Mouse (Mus musculus): ENCODE measurements around the gene Ift172. TPM values are rescaled to one million over a fixed set of nuclear protein-coding genes. Genes with fewer than 3 reads are reported as not detected.

The Ift172 gene
- 15.1 TPM for total RNA-seq (2023)

GRCm38 (mm10) chr5:31290521-31291360 is at the start of gene Ift172:
Ift172 (minus strand) TSS chr5:31291116.

DNA sequence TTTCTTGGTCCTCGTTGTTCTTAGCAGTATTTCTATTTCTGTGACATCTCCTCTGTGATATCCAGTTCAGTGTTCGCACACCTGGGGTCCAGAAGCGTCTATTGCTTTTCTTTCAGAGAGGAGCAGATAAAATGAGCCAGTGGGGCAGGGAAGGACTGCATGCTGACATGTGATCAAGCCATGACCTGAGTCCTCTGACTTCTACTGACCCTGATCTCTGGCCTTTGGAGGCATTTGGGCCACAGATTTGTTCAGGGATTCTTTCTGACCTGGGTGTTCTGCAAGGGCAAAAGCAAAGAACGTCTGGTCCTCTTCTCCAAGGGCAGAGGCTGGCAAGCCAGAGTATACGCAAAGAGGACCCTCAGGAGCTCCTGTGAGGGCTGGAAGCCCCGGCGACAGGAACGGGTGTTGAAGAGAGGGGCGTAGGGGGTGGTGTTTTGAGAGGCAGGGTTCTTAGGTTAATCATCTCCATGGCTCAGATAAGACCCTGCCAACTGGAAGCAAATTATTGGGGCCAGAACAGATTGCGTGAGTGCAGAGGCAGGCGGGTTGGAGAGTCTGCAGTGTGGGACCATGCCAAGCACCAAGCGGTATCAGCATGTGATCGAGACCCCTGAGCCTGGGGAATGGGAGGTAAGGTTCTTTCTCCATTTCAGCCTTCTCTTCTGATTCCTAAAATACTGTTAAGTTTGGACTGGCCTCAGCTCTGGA is 6.3 kb upstream of the Ift172 start, which contains the start of gene Gckr:
TSS of gene Gckr (plus strand) at position 397 of the 711 bp plus-strand sequence.

DNA sequence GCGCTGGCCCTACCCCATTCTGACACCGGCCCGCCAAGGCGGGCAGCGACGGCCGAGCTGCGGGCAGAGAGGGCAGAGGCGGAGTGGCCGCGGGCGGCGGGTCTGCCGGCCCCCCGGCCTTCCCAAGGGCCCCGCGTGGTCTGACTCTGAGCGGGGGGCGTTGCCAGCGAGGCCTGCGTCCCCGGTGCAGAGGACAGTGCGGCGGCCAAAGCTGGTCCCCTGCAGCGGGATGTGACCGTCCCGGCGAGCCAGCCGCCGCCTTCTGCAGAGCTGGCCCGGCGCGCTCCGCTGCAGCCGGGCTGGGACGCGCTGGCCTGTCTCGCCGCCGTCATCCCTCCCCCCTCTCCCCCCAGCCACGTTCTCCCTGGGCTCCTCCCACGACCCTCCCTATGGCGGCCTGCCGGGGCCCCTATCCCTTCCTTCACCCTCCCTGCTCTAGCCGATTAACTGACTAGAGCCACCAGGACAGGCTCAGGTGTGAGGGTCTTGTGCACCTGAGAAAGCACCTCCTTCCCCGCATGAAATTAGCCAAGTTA is 4.8 kb upstream of the Ift172 start, which contains the start of gene Fndc4:
TSS of gene Fndc4 (minus strand) at position 475 of the 536 bp plus-strand sequence.

GRCm38 (mm10) chr5:31251541-31252101 is 39.3 kb downstream of the Ift172 start, which contains the start of gene Krtcap3:
Krtcap3 (plus strand) TSS chr5:31251691.

DNA sequence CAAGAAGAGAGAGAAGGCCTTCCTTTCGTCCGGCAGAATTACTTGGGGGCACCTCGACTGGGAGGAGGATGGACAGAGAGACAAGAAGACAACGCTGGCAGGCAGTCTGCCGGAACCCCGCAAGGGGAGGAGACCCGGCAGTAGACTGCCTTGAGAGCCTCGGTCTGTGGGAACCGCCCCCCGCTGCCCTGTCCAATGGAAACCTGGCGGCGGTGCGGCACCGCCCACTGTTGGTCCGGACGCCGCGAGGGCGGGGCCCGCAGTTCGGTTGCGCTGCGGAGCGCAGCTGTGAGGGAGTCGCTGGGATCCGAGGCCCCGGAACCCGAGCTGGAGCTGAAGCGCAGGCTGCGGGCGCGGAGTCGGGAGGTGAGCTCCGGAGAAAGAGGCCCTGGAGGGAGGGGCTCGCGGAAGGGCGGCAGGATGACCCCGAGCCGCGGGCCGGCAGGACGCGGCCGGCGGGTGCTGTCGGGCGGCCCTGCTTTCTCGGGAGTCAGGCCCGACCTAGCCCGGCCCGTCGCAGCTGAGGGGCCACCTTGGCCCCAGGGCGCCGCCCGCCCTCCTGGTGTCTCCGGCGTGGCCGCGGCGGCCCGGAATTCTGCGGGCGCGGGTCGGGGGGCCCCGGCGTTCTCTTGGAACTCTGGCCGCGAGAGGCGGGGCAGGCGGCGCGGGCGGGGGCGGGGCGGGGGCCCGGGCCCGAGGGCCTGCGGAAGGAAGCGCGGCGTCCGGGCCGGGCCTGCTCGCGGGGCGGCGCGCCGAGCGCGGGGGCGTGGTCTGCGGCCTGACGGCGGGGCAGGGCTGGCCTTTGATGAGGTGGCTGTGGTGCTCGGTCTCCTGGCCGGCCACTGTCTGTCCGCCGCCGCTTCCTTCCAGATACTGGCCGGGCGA is 50.0 kb downstream of the Ift172 start, which contains the start of the genes Nrbp1 and Gm9970:
TSS of gene Nrbp1 (plus strand) at position 228 of the 885 bp plus-strand sequence.
TSS of gene Gm9970 (minus strand) at position 596 of the 885 bp plus-strand sequence.

DNA sequence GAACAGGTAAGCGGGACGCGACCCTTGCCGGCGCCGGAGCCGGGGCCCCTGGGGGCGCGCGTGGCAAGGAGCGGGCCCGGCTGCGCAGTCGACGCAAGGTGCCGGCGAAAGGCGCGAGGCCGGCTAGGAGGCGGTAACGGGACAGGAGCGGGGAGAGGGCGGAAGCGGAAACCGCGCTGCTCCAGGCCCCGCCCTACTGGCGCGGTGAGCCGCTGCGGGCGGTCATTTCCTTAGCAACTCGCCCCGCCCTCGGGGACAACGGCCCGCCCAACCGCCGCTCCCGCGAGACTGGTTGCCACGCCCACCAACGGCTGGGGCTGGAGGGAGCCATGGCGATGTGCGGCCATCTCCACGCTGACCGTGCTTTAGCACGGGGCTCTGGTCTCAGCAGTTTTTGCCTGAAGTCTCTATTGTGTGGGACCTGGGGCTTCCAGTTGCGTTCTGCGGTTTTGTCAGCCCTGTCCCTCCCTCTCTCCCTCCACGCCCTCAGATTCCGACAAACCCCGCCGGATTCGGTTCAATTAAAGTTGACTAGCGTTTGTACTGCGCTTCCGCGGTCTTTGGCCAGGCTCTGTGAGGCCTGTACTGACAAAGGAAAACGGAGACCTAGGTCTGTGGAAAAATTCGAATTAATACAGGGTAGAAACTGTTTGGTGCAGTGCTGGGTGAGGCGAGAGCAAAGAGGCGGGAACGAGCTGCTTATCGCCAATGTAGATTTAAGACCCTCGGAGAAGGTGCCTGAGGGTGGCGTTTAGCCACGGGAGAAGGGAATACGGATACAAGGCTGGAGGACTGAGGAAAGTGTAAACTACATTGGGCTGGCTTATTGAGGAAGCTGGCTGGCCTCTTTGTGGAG is 70.2 kb downstream of the Ift172 start, which contains the start of gene Ppm1g:
TSS of gene Ppm1g (minus strand) at position 240 of the 856 bp plus-strand sequence.

Other genes with a start within 250 kb of the Ift172 start
- 32.9 TPM for gene Atraid, start 242.8 kb downstream of the Ift172 start, total RNA-seq (2023)
- gene Slc5a6, start 242.2 kb downstream of the Ift172 start, total RNA-seq (2023), result 9.5 TPM
- gene Cad, start 236.3 kb downstream of the Ift172 start, total RNA-seq (2023), result 50.3 TPM
- gene Dnajc5g, start 184.8 kb downstream of the Ift172 start, total RNA-seq (2023), result not detected
- 1.3 TPM for gene Slc30a3, start 182.9 kb downstream of the Ift172 start, total RNA-seq (2023)
- not detected for gene Trim54, start 174.4 kb downstream of the Ift172 start, total RNA-seq (2023)
- not detected for gene Ucn, start 152.3 kb downstream of the Ift172 start, total RNA-seq (2023)
- 18.9 TPM for gene Mpv17, start 136.9 kb downstream of the Ift172 start, total RNA-seq (2023)
- 5.2 TPM for gene Gm29609, start 111.2 kb downstream of the Ift172 start, total RNA-seq (2023)
- 168 TPM for gene Gtf3c2, start 111.0 kb downstream of the Ift172 start, total RNA-seq (2023)
- 68.5 TPM for gene Snx17, start 97.9 kb downstream of the Ift172 start, total RNA-seq (2023)
- 36.4 TPM for gene Eif2b4, start 97.7 kb downstream of the Ift172 start, total RNA-seq (2023)
- 27.9 TPM for gene Zfp513, start 88.8 kb downstream of the Ift172 start, total RNA-seq (2023)
- gene Ppm1g, start 70.4 kb downstream of the Ift172 start, total RNA-seq (2023), result 128 TPM
- gene Nrbp1, start 50.3 kb downstream of the Ift172 start, total RNA-seq (2023), result 190 TPM
- gene Gm9970, start 49.9 kb downstream of the Ift172 start, total RNA-seq (2023), result not detected
- gene Krtcap3, start 39.4 kb downstream of the Ift172 start, total RNA-seq (2023), result 20.0 TPM
- gene Fndc4, start 5.0 kb upstream of the Ift172 start, total RNA-seq (2023), result not detected
- not detected for gene Gckr, start 6.3 kb upstream of the Ift172 start, total RNA-seq (2023)
- 40.9 TPM for gene Zfp512, start 161.3 kb upstream of the Ift172 start, total RNA-seq (2023)
- gene 4930548H24Rik, start 194.6 kb upstream of the Ift172 start, total RNA-seq (2023), result 0.21 TPM
- 41.3 TPM for gene Gpn1, start 203.6 kb upstream of the Ift172 start, total RNA-seq (2023)
- gene Slc4a1ap, start 235.9 kb upstream of the Ift172 start, total RNA-seq (2023), result 83.0 TPM
- 30.8 TPM for gene Supt7l, start 236.7 kb upstream of the Ift172 start, total RNA-seq (2023)

Data from CD4-positive naive resting alpha-beta T cell, adult 76 days (primary cell).